Mouse (Mus musculus) midbrain, postnatal 0 days (tissue): ENCODE results near the gene Alox12e. TPM values are rescaled to one million over a fixed set of nuclear protein-coding genes. Genes with fewer than 3 reads are reported as not detected.

Experiments used
- ATAC-seq: fragments of 200-750 bp; cut with Nextera tagmentation; 2 replicates; pipeline ENCODE4 v1.8.0; 2017; ENCODE audit warnings: moderate number of reproducible peaks, mild to moderate bottlenecking, moderate TSS enrichment, moderate library complexity; ENCODE audit not compliant: low FRiP score
- DNase-seq: peaks from one replicate; pipeline ENCODE4 v3.0.0-alpha.2; 2015; ENCODE audit warnings: low spot score
- H3K27ac ChIP-seq: fragments of 300-500 bp; sonication (generic); 2 replicates; pipeline ENCODE4 v1.5.1; 2014; ENCODE audit warnings: low read depth, mild to moderate bottlenecking, low read length, mixed read lengths
- H3K27me3 ChIP-seq: fragments of 300-500 bp; sonication (generic); 2 replicates; pipeline ENCODE4 v1.6.1; 2014; ENCODE audit warnings: low read length, control low read depth, mixed read lengths; ENCODE audit not compliant: insufficient read depth
- H3K36me3 ChIP-seq: fragments of 300-500 bp; sonication (generic); 2 replicates; pipeline ENCODE4 v1.6.1; 2014; ENCODE audit warnings: low read length, control low read depth, mixed read lengths; ENCODE audit not compliant: insufficient read depth
- H3K4me1 ChIP-seq: fragments of 300-500 bp; sonication (generic); 2 replicates; pipeline ENCODE4 v1.6.1; 2014; ENCODE audit warnings: mild to moderate bottlenecking, control low read depth, antibody characterized with exemption, low read length, mixed read lengths; ENCODE audit not compliant: insufficient read depth
- H3K4me2 ChIP-seq: fragments of 300-500 bp; sonication (generic); 2 replicates; pipeline ENCODE4 v1.6.1; 2014; ENCODE audit warnings: low read depth, mild to moderate bottlenecking, low read length, mixed read lengths; ENCODE audit not compliant: poor library complexity, severe bottlenecking
- H3K4me3 ChIP-seq: fragments of 300-500 bp; sonication (generic); 2 replicates; pipeline ENCODE4 v1.5.1; 2014; ENCODE audit warnings: low read depth, mild to moderate bottlenecking, low read length, moderate library complexity
- H3K9ac ChIP-seq: fragments of 300-500 bp; sonication (generic); replicated peaks from 2 replicates; pipeline ENCODE4 v1.6.1; 2014; ENCODE audit warnings: mild to moderate bottlenecking, low read length, moderate library complexity, mixed read lengths; ENCODE audit not compliant: poor library complexity, severe bottlenecking
- H3K9me3 ChIP-seq: fragments of 300-500 bp; sonication (generic); 2 replicates; pipeline ENCODE4 v1.6.1; 2016; ENCODE audit warnings: low read length, control low read depth
- CTCF ChIP-seq: IDR thresholded peaks from 2 replicates; pipeline ENCODE4 v1.5.1; 2016; ENCODE audit warnings: antibody characterized with exemption, mild to moderate bottlenecking
- WGBS: fragments of 180-500 bp; shearing (Covaris S2); extraction: QIAGEN DNeasy Blood & Tissue Kit; methylation state at CpG from one replicate; pipeline ENCODE4 v1.1.7; 2014; 5-methylcytosine and 5-hydroxymethylcytosine counted together
- polyA plus RNA-seq: library from polyadenylated mRNA; unstranded; fragments of >200 nt; fragmentation: Nextera tagmentation; extraction: Ambion mirVana; gene quantifications from 2 replicates; pipeline ENCODE4 v1.2.1, GENCODE M21; 2015
- total RNA-seq: library from RNA; depleted of rRNA; stranded (reverse); fragments of >200 nt; gene quantifications from 2 replicates; pipeline ENCODE4 v1.2.3, GENCODE M21; 2014; rRNA removed

Gene Alox12e
- total and polyA plus RNA-seq, 2 experiments from 2014 or later = 0.05 to 0.16 TPM

- TF ChIP-seq CTCF = no peak
- Histone ChIP-seq H3K27me3 (no peaks in the 10 kb centered on the region), H3K4me3 (no peak overlapping the region), H3K9ac (no peak overlapping the region), H3K27ac (no peak overlapping the region), H3K4me1 (no peaks in the 10 kb centered on the region), H3K36me3 (no peaks in the 10 kb centered on the region), H3K4me2 (no peak overlapping the region), H3K9me3 (no peaks in the 10 kb centered on the region)
- DNase-seq (no peak), ATAC-seq (no peak)
- 74% methylated on average over 4 of the region's 4 CpGs for WGBS
Observed at GRCm38 (mm10) chr11:70265819-70266218, 56.6 kb downstream of the Alox12e start.

Other genes with a start within 250 kb of the Alox12e start
- gene Asgr2, start 230.0 kb downstream of the Alox12e start, total RNA-seq = not detected in 2 replicates
- gene Asgr2, start 230.0 kb downstream of the Alox12e start, polyA plus RNA-seq = not detected in 2 replicates
- 0.11 and 0.85 TPM in 2 replicates for gene Mgl2, start 192.3 kb downstream of the Alox12e start, total RNA-seq
- gene Mgl2, start 192.3 kb downstream of the Alox12e start, polyA plus RNA-seq = 0.26 and 0.60 TPM in 2 replicates
- gene Clec10a, start 166.4 kb downstream of the Alox12e start, total RNA-seq = 0.42 and 0.44 TPM in 2 replicates
- gene Clec10a, start 166.4 kb downstream of the Alox12e start, polyA plus RNA-seq = 0.57 and 1.3 TPM in 2 replicates
- gene Slc16a11, start 109.9 kb downstream of the Alox12e start, total RNA-seq = 22.2 and 28.2 TPM in 2 replicates
- 15.2 and 18.0 TPM in 2 replicates for gene Slc16a11, start 109.9 kb downstream of the Alox12e start, polyA plus RNA-seq
- 9.9 and 26.1 TPM in 2 replicates for gene Slc16a13, start 101.6 kb downstream of the Alox12e start, total RNA-seq
- gene Slc16a13, start 101.6 kb downstream of the Alox12e start, polyA plus RNA-seq = 9.9 and 10.1 TPM in 2 replicates
- gene Bcl6b, start 92.8 kb downstream of the Alox12e start, total RNA-seq = 3.8 and 6.8 TPM in 2 replicates
- 2.4 and 2.7 TPM in 2 replicates for gene Bcl6b, start 92.8 kb downstream of the Alox12e start, polyA plus RNA-seq
- gene 0610010K14Rik, start 84.7 kb downstream of the Alox12e start, total RNA-seq = 43.0 and 76.9 TPM in 2 replicates
- 138 and 154 TPM in 2 replicates for gene 0610010K14Rik, start 84.7 kb downstream of the Alox12e start, polyA plus RNA-seq
- 3.4 and 5.5 TPM in 2 replicates for gene Gm21988, start 82.8 kb downstream of the Alox12e start, total RNA-seq
- 18.6 and 20.1 TPM in 2 replicates for gene Gm21988, start 82.8 kb downstream of the Alox12e start, polyA plus RNA-seq
- 66.1 and 81.2 TPM in 2 replicates for gene Rnasek, start 82.8 kb downstream of the Alox12e start, total RNA-seq
- 588 and 612 TPM in 2 replicates for gene Rnasek, start 82.8 kb downstream of the Alox12e start, polyA plus RNA-seq
- 0.16 and 0.57 TPM in 2 replicates for gene Alox12, start 67.3 kb downstream of the Alox12e start, total RNA-seq
- 0.29 and 0.35 TPM in 2 replicates for gene Alox12, start 67.3 kb downstream of the Alox12e start, polyA plus RNA-seq
- not detected in 2 replicates for gene Alox15, start 29.4 kb upstream of the Alox12e start, total RNA-seq
- gene Alox15, start 29.4 kb upstream of the Alox12e start, polyA plus RNA-seq = 0.16 and 0.28 TPM in 2 replicates
- gene Pelp1, start 87.4 kb upstream of the Alox12e start, total RNA-seq = 35.6 and 55.1 TPM in 2 replicates
- gene Pelp1, start 87.4 kb upstream of the Alox12e start, polyA plus RNA-seq = 28.0 and 28.3 TPM in 2 replicates
- 99.9 and 119 TPM in 2 replicates for gene Arrb2, start 110.0 kb upstream of the Alox12e start, total RNA-seq
- 55.0 and 55.6 TPM in 2 replicates for gene Arrb2, start 110.0 kb upstream of the Alox12e start, polyA plus RNA-seq
- gene Med11, start 129.3 kb upstream of the Alox12e start, total RNA-seq = 23.7 and 30.1 TPM in 2 replicates
- gene Med11, start 129.3 kb upstream of the Alox12e start, polyA plus RNA-seq = 28.2 and 36.8 TPM in 2 replicates
- gene Zmynd15, start 136.8 kb upstream of the Alox12e start, total RNA-seq = 0.44 and 0.71 TPM in 2 replicates
- 0.47 and 0.70 TPM in 2 replicates for gene Zmynd15, start 136.8 kb upstream of the Alox12e start, polyA plus RNA-seq
- 1.2 and 1.9 TPM in 2 replicates for gene Cxcl16, start 137.4 kb upstream of the Alox12e start, total RNA-seq
- gene Cxcl16, start 137.4 kb upstream of the Alox12e start, polyA plus RNA-seq = 3.1 and 3.2 TPM in 2 replicates
- 7.4 and 12.1 TPM in 2 replicates for gene Tm4sf5, start 182.6 kb upstream of the Alox12e start, total RNA-seq
- 18.8 and 19.8 TPM in 2 replicates for gene Tm4sf5, start 182.6 kb upstream of the Alox12e start, polyA plus RNA-seq
- not detected in 2 replicates for gene Vmo1, start 192.0 kb upstream of the Alox12e start, total RNA-seq
- 0.53 and 0.65 TPM in 2 replicates for gene Vmo1, start 192.0 kb upstream of the Alox12e start, polyA plus RNA-seq
- not detected in 2 replicates for gene Gltpd2, start 196.6 kb upstream of the Alox12e start, total RNA-seq
- 0.21 and 0.25 TPM in 2 replicates for gene Gltpd2, start 196.6 kb upstream of the Alox12e start, polyA plus RNA-seq
- gene Psmb6, start 202.7 kb upstream of the Alox12e start, total RNA-seq = 455 and 493 TPM in 2 replicates
- gene Psmb6, start 202.7 kb upstream of the Alox12e start, polyA plus RNA-seq = 818 and 874 TPM in 2 replicates
- not detected in 2 replicates for gene Gm40193, start 210.3 kb upstream of the Alox12e start, total RNA-seq
- not detected in 2 replicates for gene Gm40193, start 210.3 kb upstream of the Alox12e start, polyA plus RNA-seq
- 46.8 and 71.5 TPM in 2 replicates for gene Pld2, start 217.4 kb upstream of the Alox12e start, total RNA-seq
- 18.0 and 19.4 TPM in 2 replicates for gene Pld2, start 217.4 kb upstream of the Alox12e start, polyA plus RNA-seq
- 80.9 and 82.1 TPM in 2 replicates for gene Mink1, start 240.3 kb upstream of the Alox12e start, total RNA-seq
- 15.6 and 17.1 TPM in 2 replicates for gene Mink1, start 240.3 kb upstream of the Alox12e start, polyA plus RNA-seq